Mouse (Mus musculus) macrophage (primary cell): ENCODE data around the gene Olfr1371. TPM values are rescaled to one million over a fixed set of nuclear protein-coding genes. Genes with fewer than 3 reads are reported as not detected.

ENCODE experiments used
- H3K27ac ChIP-seq: fragments of 350-480 bp; formaldehyde crosslinking; 2 replicates; pipeline ENCODE4 v1.9.0; 2021
- H3K36me3 ChIP-seq: fragments of 350-480 bp; formaldehyde crosslinking; 2 replicates; pipeline ENCODE4 v1.9.0; 2021; ENCODE audit errors: inconsistent target
- H3K4me3 ChIP-seq: fragments of 350-480 bp; formaldehyde crosslinking; 2 replicates; pipeline ENCODE4 v1.9.0; 2021; ENCODE audit errors: inconsistent target
- H3K79me2 ChIP-seq: fragments of 350-480 bp; formaldehyde crosslinking; 2 replicates; pipeline ENCODE4 v1.9.0; 2021; ENCODE audit errors: inconsistent target
- WGBS: methylation state at CpG from one replicate; pipeline ENCODE4 v1.1.7; 2026; ENCODE audit warnings: inconsistent platforms; ENCODE audit not compliant: missing documents; 5-methylcytosine and 5-hydroxymethylcytosine counted together
- polyA plus RNA-seq: library from polyadenylated mRNA; stranded (reverse); fragments of 250-400 nt; gene quantifications from 3 replicates; pipeline ENCODE4 v1.2.4, GENCODE M21; 2018; ENCODE audit warnings: inconsistent platforms
- total RNA-seq, 78 experiments: library from RNA; depleted of rRNA; stranded (reverse); fragments of 250-400 nt; gene quantifications; 1 replicate in 9 of 78; 2 replicates in 24 of 78; 3 replicates in 43 of 78; 4 replicates in 2 of 78; pipeline ENCODE4 v1.2.4; 2018; ENCODE audit warnings: inconsistent platforms in 56 of 78

Gene Olfr1371
- not detected for total RNA-seq (2018; cell fraction: chromatin; rRNA removed)
- total RNA-seq (2018; cell fraction: cytosol; rRNA removed) = not detected
- not detected for total RNA-seq (2018; cell fraction: nucleus; rRNA removed)
- polyA plus RNA-seq = not detected in 3 replicates

DNA sequence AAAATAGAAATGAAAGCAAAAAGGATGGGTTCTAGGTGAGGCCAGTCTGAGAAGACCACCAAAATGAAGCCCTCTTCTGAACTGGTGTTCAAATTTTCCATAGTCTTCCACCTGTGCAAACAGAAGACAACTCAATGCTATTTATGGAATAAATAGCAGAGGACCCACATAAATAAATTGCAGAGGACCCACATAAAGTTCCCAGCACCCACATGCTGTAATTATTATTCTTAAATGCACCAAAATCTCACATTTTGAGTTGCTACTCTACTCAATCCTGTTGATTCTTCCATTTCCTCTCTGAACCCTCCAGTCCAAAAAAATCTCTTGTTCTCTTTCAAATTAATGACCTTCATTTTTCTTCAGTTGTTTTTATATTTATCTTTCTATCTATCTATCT is at the start of gene Olfr1371:
Olfr1371 (minus strand) TSS at position 101 of the 400 bp plus-strand sequence.
- H3K4me3 ChIP-seq = no peak within 1 kb of the TSS

DNA sequence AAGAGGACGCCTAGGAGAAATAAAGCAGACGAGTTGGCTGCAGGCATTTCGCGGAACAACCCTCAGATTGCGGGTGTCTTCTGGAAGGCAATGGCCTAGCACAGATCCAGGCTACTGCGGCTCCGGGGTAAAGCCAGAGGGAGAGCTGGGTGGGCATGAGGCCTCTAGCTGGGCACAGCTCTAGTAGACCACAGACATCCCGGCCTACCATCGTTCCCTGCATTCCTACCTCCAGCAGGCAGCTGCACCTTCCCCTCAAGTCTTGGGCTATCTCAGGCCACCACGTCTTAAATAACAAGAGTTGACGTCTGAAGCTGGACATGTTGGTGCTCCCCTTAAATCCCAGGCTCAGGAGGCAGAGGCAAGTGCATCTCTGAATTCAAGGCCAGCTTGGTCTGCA is 48.6 kb upstream of the Olfr1371 start:
- 95% methylated on average over 11 of the region's 11 CpGs for WGBS
- no peaks in the 10 kb centered on the region for H3K36me3 ChIP-seq

More for the DNA sequence above, at the start of gene Olfr1371:
- Histone ChIP-seq H3K36me3 (no peaks in the 10 kb centered on the region), H3K27ac (no peak within 1 kb of the TSS), H3K79me2 (no peaks in the 10 kb centered on the region)

DNA sequence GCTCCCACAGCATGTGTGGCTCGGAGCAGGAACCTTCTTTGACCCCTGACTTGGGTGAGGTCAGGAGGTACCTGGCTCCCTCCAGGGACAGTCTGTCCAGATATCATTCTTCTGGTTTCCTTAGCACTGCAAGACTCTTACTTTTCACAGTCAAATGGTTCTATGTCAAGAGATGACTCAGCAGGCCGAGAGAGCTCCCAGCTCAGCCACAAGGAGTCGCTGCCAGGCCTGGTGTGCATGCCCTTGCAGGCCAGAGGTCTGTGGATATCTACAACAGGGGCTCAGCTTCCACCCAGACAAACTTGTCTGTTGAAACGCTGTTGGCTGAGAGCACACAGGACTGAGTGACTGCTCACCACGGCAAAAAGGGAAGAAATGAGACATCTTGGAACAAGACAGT is 48.1 kb upstream of the Olfr1371 start:
- 21% methylated on average over 5 of the region's 5 CpGs for WGBS
- Histone ChIP-seq H3K36me3 (no peaks in the 10 kb centered on the region), H3K4me3 (no peak overlapping the region), H3K27ac (no peak overlapping the region), H3K79me2 (no peaks in the 10 kb centered on the region)

More for the DNA sequence above, 48.6 kb upstream of the Olfr1371 start:
- Histone ChIP-seq H3K27ac (no peak overlapping the region), H3K79me2 (no peaks in the 10 kb centered on the region), H3K4me3 (no peak overlapping the region)

DNA sequence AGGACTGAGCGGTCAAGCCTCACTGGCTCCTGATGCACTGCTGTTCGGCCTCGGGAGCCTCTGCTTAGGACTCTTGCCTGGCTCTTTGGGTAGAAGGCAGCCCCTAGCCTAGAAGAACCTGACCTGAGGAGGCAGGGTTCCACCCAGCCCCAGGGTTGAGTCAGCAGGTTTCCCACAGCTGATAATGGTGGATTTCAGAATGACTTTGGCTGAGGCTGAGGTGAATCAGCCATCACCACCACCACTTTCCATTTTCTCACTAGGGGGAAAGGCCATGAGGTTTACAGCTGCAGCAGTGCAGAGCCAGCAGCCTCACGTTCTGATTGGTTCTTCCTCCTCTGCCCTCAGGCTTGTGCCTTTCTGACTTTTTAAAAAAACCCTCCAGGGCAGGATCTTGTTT is 47.1 kb upstream of the Olfr1371 start:
- 94% methylated on average over 4 of the region's 4 CpGs for WGBS
- Histone ChIP-seq H3K36me3 (no peaks in the 10 kb centered on the region), H3K79me2 (no peaks in the 10 kb centered on the region), H3K4me3 (no peak overlapping the region), H3K27ac (no peak overlapping the region)

DNA sequence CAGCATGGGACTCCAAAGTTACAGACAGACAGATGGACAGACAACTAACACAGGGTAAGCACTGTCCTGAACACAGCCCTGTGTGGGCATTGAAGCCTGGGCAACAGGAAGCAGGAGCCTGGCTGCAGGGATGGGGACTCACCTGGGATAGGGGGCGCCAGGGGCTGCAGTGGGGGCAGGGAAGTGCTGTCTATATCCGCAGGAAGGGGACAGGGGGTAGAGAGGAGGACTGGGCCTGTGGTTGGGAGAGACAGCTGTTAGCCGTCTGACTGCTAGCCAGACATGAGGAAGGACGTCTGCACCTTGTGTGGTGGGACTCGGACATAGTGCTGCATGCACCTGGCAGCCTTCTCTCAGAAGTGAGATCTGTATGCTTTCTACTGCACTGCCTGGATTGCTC is 44.9 kb upstream of the Olfr1371 start:
- Histone ChIP-seq H3K79me2 (no peaks in the 10 kb centered on the region), H3K4me3 (no peak overlapping the region), H3K27ac (no peak overlapping the region), H3K36me3 (no peaks in the 10 kb centered on the region)
- 45% methylated on average over 5 of the region's 5 CpGs for whole genome bisulfite sequencing

DNA sequence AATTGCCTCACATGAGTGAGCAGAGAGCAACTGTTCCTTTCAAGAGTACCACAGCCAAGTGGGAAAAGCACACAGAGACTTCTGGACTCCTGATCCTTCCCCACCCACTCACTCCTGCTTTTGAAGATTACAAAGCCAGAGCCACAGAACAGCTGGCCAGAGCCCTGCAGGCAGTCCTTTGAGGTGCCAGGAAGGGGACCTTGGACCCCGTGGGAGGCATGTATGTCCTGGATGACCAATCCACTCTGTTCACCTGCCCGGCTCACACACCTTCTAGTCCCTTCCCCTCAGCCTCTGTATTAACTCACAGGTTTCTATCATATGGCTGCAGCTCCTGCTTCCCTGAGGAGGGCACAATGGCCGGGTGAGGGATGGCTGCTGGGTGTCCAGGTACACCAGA is 43.6 kb upstream of the Olfr1371 start:
- WGBS = 97% methylated on average over 3 of the region's 3 CpGs
- no peak overlapping the region for H3K4me3 ChIP-seq
- no peak overlapping the region for H3K27ac ChIP-seq
- no peaks in the 10 kb centered on the region for H3K36me3 ChIP-seq
- no peaks in the 10 kb centered on the region for H3K79me2 ChIP-seq

DNA sequence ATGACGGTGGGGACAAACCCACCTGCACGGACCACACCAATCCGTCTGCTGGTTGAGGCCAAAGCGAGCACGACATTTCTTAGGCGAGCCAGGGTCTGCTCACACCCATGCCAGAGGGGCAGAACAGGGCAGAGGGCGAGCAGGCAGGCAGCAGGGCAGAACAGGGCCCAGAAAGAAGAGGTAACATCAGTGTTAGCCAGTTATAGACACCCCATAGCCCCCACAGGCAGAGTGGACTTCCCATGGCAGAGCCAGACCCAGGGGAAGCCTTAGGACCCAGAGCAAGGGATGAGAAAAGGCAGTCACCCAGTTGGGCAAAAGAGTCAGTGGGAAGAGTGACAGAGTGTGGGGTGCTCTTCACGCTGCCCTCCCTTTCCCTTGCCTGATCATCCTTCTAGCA is 41.3 kb upstream of the Olfr1371 start:
- no peak overlapping the region for H3K4me3 ChIP-seq
- no peak overlapping the region for H3K27ac ChIP-seq
- H3K36me3 ChIP-seq = no peaks in the 10 kb centered on the region
- H3K79me2 ChIP-seq = no peaks in the 10 kb centered on the region
- WGBS = 85% methylated on average over 8 of the region's 8 CpGs

DNA sequence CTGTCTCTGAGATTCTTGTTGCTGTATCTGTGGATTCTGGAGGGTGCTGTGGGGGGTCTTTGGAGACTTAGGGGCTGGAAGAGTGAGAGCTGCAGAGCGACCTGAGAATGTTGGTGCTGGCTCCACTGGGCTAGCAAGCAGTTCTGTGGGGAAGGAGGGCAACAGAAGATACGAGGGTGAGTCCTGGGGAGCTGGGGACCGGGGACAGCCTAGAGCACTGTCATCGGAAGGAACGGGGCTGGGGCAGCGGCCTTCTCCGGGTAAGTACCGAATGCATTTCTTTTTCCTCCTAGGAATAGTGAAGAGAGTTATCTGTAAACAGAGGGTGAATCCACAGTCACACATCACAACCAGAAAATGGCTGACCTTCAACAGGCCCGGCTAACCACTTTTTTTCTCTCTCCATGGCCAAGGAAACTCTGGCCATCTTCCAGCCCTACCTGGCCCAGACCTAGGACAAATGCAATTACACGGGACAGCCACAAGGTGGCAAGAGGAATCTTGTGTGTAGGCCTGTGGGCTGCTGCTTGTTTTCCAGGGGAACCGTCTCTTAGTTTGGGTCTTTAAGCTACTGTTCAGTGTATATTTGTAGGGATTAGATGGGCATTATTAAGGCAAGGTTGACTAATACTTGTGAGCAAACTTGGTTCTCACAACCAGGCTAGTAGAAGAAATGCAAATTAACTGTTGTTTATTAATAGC is 40.0 kb upstream of the Olfr1371 start:
- Histone ChIP-seq H3K27ac (no peak overlapping the region), H3K4me3 (no peak overlapping the region), H3K36me3 (no peaks in the 10 kb centered on the region), H3K79me2 (no peaks in the 10 kb centered on the region)
- WGBS = 73% methylated on average over 11 of the region's 11 CpGs

DNA sequence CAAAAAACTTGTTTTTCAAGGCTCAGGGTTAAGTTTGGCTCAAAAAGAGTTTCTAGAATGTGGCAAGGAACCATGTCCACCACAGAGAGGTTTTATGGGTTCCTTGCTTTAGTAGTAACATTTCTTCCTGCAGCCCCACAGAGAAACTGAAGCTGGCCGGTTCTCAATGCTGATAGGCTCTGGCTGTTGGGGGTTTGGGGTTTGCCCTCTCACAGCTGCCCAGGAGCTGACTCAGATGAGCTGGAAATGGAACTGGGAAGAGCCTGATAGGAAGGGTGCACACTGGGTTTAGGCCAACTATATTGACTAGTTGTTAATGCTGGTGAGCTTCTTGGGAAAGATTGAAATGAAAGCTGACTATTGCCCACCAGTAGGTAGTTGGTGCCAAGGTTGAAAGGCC is 38.9 kb upstream of the Olfr1371 start:
- no peak overlapping the region for H3K27ac ChIP-seq
- WGBS = 69% methylated on average over 1 of the region's 1 CpGs
- H3K4me3 ChIP-seq = no peak overlapping the region
- 0 out of 2 replicates have a peak, but pooled peaks cover 3% of the 10 kb centered on the region for H3K36me3 ChIP-seq
- H3K79me2 ChIP-seq = no peaks in the 10 kb centered on the region

DNA sequence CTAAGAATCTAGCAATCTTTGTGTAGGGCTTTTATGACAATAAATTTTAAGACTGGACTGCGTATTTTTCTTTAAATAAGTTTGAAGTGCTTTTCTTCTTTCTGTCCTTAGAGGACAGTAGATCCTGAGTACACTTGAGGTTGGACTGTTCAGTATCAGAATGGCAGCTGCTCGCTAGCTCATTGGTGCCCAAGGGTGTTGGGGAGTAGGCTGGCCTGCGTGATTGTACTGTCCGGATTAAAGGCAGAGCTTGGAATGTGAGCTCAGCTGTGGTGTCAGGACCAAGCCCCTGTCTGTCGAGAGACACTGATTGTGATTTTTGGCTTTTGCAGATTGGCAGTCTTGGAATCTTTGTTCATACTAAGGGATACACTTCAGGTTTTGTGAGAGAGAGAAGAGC is 38.0 kb upstream of the Olfr1371 start:
- Histone ChIP-seq H3K27ac (no peak overlapping the region), H3K4me3 (no peak overlapping the region), H3K79me2 (no peaks in the 10 kb centered on the region), H3K36me3 (0 out of 2 replicates have a peak, but pooled peaks cover 8% of the 10 kb centered on the region)
- WGBS = 89% methylated on average over 5 of the region's 5 CpGs

DNA sequence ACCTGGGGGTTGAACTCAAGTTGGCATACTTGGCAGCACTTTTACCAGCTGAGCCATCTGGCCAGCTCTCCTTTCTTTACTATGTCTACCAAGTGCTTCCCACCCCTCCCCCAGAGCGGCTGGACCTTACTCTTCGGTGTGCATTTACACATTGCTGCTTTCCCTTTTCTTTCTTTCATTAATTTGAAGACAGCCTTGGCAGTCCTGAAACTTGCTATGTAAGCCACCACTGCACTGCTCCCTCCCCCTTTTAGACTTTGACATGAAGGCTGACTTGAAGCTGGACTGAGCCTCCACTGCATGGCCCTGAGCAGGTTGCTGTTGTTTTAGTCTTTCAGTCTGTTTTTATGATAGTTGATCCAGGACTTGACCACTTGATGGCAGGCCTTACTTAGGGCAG is 35.7 kb upstream of the Olfr1371 start:
- no peak overlapping the region for H3K27ac ChIP-seq
- H3K36me3 ChIP-seq = peaks cover 24% of the 10 kb centered on the region; the same call in 1 of the 2 replicates
- 100% methylated on average over 2 of the region's 2 CpGs for WGBS
- no peak overlapping the region for H3K4me3 ChIP-seq
- H3K79me2 ChIP-seq = no peaks in the 10 kb centered on the region

DNA sequence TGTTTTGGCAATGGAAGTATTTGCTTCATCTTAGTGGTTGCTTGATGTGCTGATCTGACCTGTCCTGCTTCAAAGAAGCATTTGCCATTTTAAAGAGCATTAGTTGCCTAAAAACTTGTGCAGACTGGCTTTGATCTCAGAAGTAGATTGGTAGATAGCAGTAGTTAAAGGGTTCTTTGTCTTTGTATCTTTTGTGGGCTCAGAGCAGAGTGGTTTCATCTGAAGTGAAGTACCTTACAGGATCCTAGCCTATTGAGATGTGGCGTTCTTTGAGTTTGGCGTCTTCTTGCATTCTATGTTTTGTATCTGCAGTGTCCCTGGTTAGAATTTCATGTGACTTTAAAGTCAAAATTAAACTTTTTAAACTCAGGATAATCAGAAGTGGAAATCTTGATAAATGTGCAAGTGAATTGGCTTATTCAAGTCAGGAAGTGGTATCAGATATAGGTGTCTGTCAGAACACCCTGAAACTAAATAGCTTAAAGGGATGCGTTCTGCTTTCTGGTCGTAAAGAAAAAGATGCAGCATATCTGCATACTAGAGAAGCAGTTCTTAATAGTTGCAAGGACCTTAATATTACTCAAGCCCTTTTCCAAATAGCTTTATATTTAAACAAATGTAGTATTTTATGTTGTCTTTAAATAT is 27.2 kb upstream of the Olfr1371 start:
- 100% methylated on average over 4 of the region's 4 CpGs for WGBS
- Histone ChIP-seq H3K36me3 (peaks cover 49% of the 10 kb centered on the region), H3K4me3 (no peak overlapping the region), H3K27ac (no peak overlapping the region), H3K79me2 (peaks cover 25% of the 10 kb centered on the region)

DNA sequence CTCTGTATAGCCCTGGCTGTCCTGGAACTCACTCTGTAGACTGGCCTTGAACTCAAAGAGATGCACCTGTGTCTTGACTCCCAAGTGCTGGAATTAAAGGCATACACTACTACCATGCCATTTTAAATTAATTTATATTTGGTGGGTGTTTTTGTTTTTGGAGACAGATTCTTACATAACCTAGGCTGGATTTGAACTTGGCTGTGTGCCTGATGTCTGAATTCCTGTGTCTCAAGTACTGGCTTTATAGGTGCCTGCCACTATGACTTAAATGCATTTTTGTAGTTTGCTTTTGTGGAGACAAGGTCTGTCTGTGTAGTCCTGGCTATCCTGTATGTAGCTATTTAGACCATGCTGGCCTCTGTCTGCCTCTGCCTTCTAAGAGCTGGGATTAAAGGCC is 20.7 kb upstream of the Olfr1371 start:
- H3K79me2 ChIP-seq = peaks cover 65% of the 10 kb centered on the region
- H3K27ac ChIP-seq = no peak overlapping the region
- H3K36me3 ChIP-seq = peaks cover 14% of the 10 kb centered on the region
- H3K4me3 ChIP-seq = no peak overlapping the region

DNA sequence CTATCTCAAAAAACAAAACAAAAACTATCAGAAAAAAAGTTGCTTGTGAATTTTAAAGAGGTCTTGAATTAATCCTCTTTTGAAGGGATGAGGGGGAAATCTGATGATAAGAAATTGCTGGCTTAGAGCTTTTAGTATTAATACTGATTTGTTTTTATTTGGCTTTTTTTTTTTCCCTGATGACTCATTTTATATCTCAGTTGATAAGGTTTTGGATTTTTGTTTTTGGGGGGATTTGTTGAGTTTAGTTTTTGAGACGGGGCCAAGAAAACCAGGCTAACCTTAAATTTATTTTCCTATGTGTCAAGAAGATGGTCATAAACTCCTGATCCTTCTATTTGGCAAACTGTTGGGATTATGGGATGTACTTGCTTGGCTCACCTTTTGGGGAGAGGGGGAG is 20.1 kb upstream of the Olfr1371 start:
- peaks cover 65% of the 10 kb centered on the region for H3K79me2 ChIP-seq
- 100% methylated on average over 1 of the region's 1 CpGs for WGBS
- peaks cover 14% of the 10 kb centered on the region for H3K36me3 ChIP-seq
- H3K4me3 ChIP-seq = no peak overlapping the region
- H3K27ac ChIP-seq = no peak overlapping the region

DNA sequence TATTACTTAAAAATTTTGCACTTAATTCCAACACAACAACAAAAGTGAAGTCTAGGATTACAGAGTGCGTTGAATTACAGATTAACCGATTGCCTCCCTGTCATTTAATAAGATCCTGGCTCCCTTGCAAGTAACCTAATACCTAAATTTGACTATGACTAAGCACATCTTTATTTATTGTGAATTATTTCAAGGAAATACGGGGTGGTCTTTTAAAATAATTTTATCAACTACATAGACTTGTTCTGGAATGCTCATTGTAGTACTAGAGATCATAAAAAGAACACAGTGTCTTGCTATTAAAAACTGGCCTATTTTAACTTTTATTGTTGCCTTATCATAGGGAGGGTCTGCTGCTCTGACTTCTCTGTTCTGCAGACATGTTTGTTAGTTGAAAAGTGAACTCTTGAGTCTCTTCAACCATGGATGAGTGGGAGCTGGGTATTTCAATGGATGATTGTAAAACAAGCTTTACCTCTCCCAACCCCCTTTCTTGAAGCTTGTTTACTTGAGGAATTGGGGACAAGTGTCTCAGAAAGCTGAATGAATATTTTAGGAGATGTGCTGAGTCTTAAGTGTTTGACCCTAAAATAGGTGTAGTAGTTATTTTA is 19.4 kb upstream of the Olfr1371 start:
- 29% methylated on average over 3 of the region's 3 CpGs for WGBS
- Histone ChIP-seq H3K27ac (no peak overlapping the region), H3K79me2 (peaks cover 60% of the 10 kb centered on the region), H3K36me3 (peaks cover 10% of the 10 kb centered on the region), H3K4me3 (peak overlapping the region; percentile 56)
